Mouse (Mus musculus) thymus, adult 2 months (tissue): ENCODE measurements around the gene Taar7e. TPM values are rescaled to one million over a fixed set of nuclear protein-coding genes. Genes with fewer than 3 reads are reported as not detected.
"Not testable (repeated sequence)": the region's sequence is repeated elsewhere in the genome, so short reads cannot be mapped to it uniquely, and the experiment has no call there.

ENCODE experiments used
- DNase-seq: peaks from one replicate; pipeline ENCODE4 v3.0.0; 2021
- H3K27ac ChIP-seq: fragments of 200-500 bp; 2 replicates; pipeline ENCODE4 v1.5.1; 2012; ENCODE audit warnings: low read length, control low read depth; ENCODE audit not compliant: control insufficient read depth, insufficient read depth
- H3K27me3 ChIP-seq: fragments of 200-500 bp; 2 replicates; pipeline ENCODE4 v1.6.1; 2012; ENCODE audit warnings: mild to moderate bottlenecking, low read length, moderate library complexity, mixed read lengths; ENCODE audit not compliant: control insufficient read depth, insufficient read depth
- H3K36me3 ChIP-seq: fragments of 200-500 bp; 2 replicates; pipeline ENCODE4 v1.6.1; 2012; ENCODE audit warnings: mild to moderate bottlenecking, low read length, moderate library complexity; ENCODE audit not compliant: control insufficient read depth, insufficient read depth
- H3K4me1 ChIP-seq: fragments of 200-500 bp; replicated peaks from 2 replicates; pipeline ENCODE4 v1.6.1; 2012; ENCODE audit warnings: low read length; ENCODE audit not compliant: control insufficient read depth, insufficient read depth
- H3K4me3 ChIP-seq: fragments of 200-500 bp; 2 replicates; pipeline ENCODE4 v1.5.1; 2012; ENCODE audit warnings: mild to moderate bottlenecking, low read length, control low read depth, moderate library complexity; ENCODE audit not compliant: control insufficient read depth, insufficient read depth
- CTCF ChIP-seq: fragments of 200-500 bp; IDR thresholded peaks from 2 replicates; pipeline ENCODE4 v1.5.1; 2012; ENCODE audit warnings: mild to moderate bottlenecking, control low read depth, low read length, moderate library complexity, borderline replicate concordance; ENCODE audit not compliant: control insufficient read depth, poor library complexity, insufficient read depth; ENCODE audit errors: extremely low read depth
- POLR2A ChIP-seq: fragments of 200-500 bp; IDR thresholded peaks from 2 replicates; pipeline ENCODE4 v1.6.1; 2012; ENCODE audit warnings: mild to moderate bottlenecking, low read length, control low read depth, moderate library complexity; ENCODE audit not compliant: control insufficient read depth, poor library complexity, insufficient read depth; ENCODE audit errors: extremely low read depth
- WGBS: fragments of 180-500 bp; shearing (Covaris S2); methylation state at CpG from one replicate; pipeline ENCODE4 v1.1.7; 2018; 5-methylcytosine and 5-hydroxymethylcytosine counted together
- polyA plus RNA-seq: library from polyadenylated mRNA; depleted of rRNA; stranded (reverse); fragments of >200 nt; gene quantifications from 2 replicates; pipeline ENCODE4 v1.2.3, GENCODE M21; 2012

Gene Taar7e
- polyA plus RNA-seq, 1 experiment, result not detected

- no peak for TF ChIP-seq POLR2A
- no peak for TF ChIP-seq CTCF
Observed at GRCm38 (mm10) chr10:24031347-24031746, 6.1 kb upstream of the Taar7e start.

DNA sequence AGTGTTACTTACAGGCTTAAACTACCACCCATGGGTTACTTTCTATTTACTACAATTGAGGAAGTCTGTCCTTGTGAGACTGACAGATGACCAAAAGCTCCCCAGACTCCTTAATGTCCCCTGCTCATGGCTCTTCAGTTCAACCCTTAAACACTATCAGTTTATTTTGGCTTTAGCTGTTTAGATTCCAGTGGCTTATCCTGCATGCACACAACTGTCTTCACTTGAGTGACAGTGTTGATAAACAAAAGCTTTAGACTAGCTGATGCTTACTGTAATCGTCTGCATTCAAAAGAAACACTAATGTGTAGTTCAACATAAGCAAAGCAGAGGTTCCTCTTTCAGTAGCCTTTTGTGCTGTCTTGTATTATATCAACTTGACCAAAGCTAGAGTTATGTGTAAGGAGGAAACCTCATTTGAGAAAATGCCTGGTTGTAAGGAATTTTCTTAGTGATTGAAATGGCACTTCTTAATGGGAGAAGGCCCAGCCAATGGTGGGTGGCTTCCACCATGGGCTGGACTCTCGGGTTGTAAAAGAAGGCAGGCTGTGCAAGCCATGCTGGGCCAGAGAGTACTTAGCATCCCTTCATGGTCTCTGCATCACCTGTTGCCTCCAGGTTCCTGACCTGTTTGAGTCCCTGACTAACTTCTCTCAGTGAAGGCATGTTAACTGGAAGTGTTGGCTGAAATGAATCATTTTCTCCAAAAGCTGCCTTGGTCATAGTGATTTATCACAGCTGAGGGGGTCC lies 2.9 kb downstream of the Taar7e start:
- H3K27me3 ChIP-seq, result no peaks in the 10 kb centered on the region
- TF ChIP-seq CTCF, result no peak
- H3K4me1 ChIP-seq, result no peaks in the 10 kb centered on the region
- no peak overlapping the region for H3K4me3 ChIP-seq
- WGBS, result 77% methylated on average over 2 of the region's 2 CpGs
- no peak for DNase-seq
- H3K36me3 ChIP-seq, result no peaks in the 10 kb centered on the region
- no peak overlapping the region for H3K27ac ChIP-seq

More at GRCm38 (mm10) chr10:24031347-24031746, 6.1 kb upstream of the Taar7e start:
- no peak for DNase-seq
- no peak overlapping the region for H3K27ac ChIP-seq
- H3K27me3 ChIP-seq, result no peaks in the 10 kb centered on the region
- no peaks in the 10 kb centered on the region for H3K4me1 ChIP-seq
- H3K4me3 ChIP-seq, result no peak overlapping the region
- no peaks in the 10 kb centered on the region for H3K36me3 ChIP-seq

DNA sequence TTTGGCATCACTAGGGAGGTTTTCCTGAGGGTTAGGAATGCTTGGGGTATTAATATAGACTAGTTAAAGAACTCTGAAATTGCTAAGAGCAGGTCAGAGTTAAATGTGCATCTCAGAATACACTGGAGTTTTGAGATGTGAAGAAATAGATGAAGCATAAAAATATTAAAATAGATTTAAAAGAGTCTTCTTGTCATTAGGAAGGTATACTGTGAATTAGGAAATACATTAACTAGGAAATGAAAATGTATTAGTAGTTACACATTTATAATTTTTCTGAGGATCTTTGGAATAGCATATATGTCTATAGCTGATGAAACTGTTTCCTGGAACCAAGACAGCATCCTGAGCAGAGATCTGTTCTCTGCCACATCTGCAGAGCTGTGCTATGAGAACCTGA lies 11.8 kb downstream of the Taar7e start, which contains the start of gene Taar7f:
Taar7f (plus strand) TSS at position 301 of the 400 bp plus-strand sequence.
- TF ChIP-seq CTCF (no peak), POLR2A (no peak)
- Histone ChIP-seq H3K27me3 (no peaks in the 10 kb centered on the region), H3K4me3 (no peak within 1 kb of the TSS), H3K4me1 (no peaks in the 10 kb centered on the region), H3K36me3 (no peaks in the 10 kb centered on the region), H3K27ac (no peak within 1 kb of the TSS)
- no peak for DNase-seq

DNA sequence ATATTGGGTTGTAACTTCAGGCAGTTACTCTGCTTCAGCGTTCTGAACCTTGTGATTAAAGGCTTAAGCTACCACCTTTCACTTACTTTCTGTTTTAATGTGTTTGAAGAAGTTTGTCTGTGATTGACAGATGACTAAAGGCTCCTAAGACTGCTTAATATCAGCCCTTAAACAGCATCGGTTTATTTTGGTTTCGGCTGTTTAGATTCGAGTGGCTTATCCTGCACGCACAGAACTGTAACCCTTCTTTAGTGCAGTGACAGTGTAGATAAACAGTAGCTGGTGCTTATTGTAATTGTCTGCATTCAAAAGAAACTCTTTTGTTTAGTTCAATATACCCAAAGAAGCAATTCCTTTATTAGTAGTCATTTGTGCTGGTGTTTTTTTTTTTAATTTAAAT lies 14.6 kb downstream of the Taar7e start:
- TF ChIP-seq POLR2A (no peak), CTCF (no peak)
- WGBS, result 87% methylated on average over 5 of the region's 5 CpGs
- Histone ChIP-seq H3K4me3 (no peak overlapping the region), H3K27me3 (no peaks in the 10 kb centered on the region), H3K27ac (no peak overlapping the region), H3K4me1 (no peaks in the 10 kb centered on the region), H3K36me3 (no peaks in the 10 kb centered on the region)
- no peak for DNase-seq

GRCm38 (mm10) chr10:24058986-24059385 lies 21.6 kb downstream of the Taar7e start:
- DNase-seq, result no peak
- no peaks in the 10 kb centered on the region for H3K4me1 ChIP-seq
- no peaks in the 10 kb centered on the region for H3K36me3 ChIP-seq
- TF ChIP-seq POLR2A (no peak), CTCF (no peak)
- H3K27me3 ChIP-seq, result no peaks in the 10 kb centered on the region
- 45% methylated on average over 3 of the region's 3 CpGs for WGBS
- no peak overlapping the region for H3K4me3 ChIP-seq
- no peak overlapping the region for H3K27ac ChIP-seq

DNA sequence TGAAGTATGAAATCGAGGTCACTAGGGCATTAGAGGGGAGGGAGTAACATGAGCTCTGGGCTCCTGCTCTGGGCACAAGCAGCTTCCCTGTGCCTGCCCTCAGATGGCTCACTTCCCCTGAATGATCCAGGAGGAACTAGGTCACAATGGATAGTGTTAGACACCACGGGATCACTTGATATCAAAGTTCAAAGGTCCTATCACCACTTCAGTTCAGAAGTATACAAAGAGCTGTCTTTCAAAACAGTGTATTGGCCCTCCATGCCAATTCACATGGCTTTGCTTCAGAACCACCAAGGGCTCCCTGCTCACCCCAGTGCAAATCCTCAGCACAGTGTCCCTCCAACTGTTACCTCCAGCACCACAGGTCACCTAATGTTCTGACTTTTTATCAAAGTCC lies 37.3 kb downstream of the Taar7e start:
- 51% methylated on average over 2 of the region's 2 CpGs for WGBS
- not testable (repeated sequence) for DNase-seq, H3K4me1 ChIP-seq, H3K27me3 ChIP-seq, H3K4me3 ChIP-seq, H3K27ac ChIP-seq, H3K36me3 ChIP-seq

- not testable (repeated sequence) for H3K4me3 ChIP-seq, H3K27ac ChIP-seq, H3K27me3 ChIP-seq, H3K36me3 ChIP-seq, DNase-seq, H3K4me1 ChIP-seq
- WGBS, result 94% methylated on average over 2 of the region's 4 CpGs
Observed at GRCm38 (mm10) chr10:24076200-24076599, 38.8 kb downstream of the Taar7e start, which contains the start of gene Taar8a. Gene Taar8a, plus strand, starts transcription at chr10:24076500.
